Mouse (Mus musculus): Measurements from ENCODE around the gene Adarb2. TPM values are rescaled to one million over a fixed set of nuclear protein-coding genes. Genes with fewer than 3 reads are reported as not detected.
A peak's percentile ranks its signal among the peaks of the same experiment; 100 is the strongest.

Gene Adarb2
- polyA plus RNA-seq, 1 experiment: not detected

DNA sequence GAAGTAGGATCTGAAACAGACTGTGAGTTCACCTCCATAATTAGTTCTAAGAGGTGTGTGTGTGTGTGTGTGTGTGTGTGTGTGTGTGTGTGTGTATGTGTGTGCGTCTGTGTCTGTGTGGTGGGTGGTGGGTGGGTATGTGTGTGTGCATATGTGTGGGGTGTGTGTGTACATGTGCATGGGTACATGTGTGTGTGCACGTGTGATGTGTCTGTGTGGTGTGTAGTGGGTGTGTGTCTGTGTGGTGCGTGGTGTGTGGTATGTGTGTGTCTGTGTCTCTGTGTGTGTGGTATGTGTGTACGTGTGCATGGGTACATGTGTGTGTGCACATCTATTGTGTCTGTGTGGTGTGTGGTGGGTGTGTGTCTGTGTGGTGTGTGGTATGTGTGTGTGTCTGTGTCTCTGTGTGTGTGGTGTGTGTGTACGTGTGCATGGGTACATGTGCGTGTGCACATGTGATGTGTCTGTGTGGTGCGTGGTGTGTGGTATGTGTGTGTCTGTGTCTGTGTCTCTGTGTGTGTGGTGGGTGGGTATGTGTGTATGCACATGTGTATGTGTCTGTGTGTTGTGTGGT is 567.1 kb downstream of the Adarb2 start:
- WGBS: 98% methylated on average over 7 of the region's 7 CpGs
- H3K4me3 ChIP-seq (ENCODE audit: insufficient read depth, low read depth, low read length): no peak overlapping the region
- no peaks in the 10 kb centered on the region for H3K4me1 ChIP-seq (ENCODE audit: control insufficient read depth, insufficient read depth, low read length)
- TF ChIP-seq POLR2A (IDR thresholded peaks at IDR 0.05; ENCODE audit: insufficient read depth, low read depth, low read length): no peak
- no peak overlapping the region for H3K27ac ChIP-seq (ENCODE audit: insufficient read depth, low read depth, low read length)

DNA sequence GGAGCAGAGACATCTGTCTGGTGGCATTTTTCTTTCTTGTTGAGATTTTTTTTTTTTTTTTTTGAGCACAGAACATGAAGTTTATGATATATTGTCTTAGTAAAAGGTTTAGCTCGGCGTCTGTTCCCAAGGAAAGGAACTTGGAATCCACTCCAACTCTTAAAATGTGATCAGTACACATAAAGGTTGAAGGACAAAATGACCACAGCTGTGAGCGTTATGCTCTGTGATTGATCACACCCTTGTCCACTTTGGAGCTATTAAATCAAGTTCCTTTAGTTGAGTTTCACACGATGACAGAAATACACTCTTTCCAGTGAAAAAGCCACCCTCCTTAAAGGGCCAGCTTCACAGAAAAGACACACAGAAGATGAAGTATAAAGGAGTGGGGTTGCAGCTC is 568.0 kb downstream of the Adarb2 start:
- Histone ChIP-seq H3K4me1 (ENCODE audit: control insufficient read depth, insufficient read depth, low read length) (no peaks in the 10 kb centered on the region), H3K27ac (ENCODE audit: insufficient read depth, low read depth, low read length) (no peak overlapping the region), H3K4me3 (ENCODE audit: insufficient read depth, low read depth, low read length) (no peak overlapping the region)
- 80% methylated on average over 4 of the region's 4 CpGs for WGBS
- no peak for TF ChIP-seq POLR2A (IDR thresholded peaks at IDR 0.05; ENCODE audit: insufficient read depth, low read depth, low read length)
- no peak for TF ChIP-seq CTCF (IDR thresholded peaks at IDR 0.05; ENCODE audit: insufficient read depth, low read depth, low read length)

DNA sequence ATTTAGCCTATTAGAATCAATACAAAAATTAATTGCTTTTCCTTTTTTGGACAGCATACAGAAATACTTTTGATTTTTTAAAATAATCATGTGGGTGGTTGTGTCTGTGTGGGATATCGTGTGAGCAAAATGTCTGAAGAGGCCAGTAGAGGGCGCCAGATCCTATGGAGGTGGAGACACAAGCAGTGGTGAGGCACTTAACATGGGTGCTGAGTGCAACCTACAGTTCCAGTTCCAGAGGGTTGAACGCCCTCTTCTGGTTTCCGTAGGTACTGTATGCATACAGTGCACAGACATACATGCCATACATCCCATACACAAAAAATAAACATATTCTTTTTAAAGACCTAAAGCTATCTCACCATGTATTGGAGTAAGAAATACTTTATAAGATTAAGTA is 577.8 kb downstream of the Adarb2 start:
- H3K27ac ChIP-seq (ENCODE audit: insufficient read depth, low read depth, low read length): no peak overlapping the region
- peaks cover 4% of the 10 kb centered on the region; the same call in 1 of the 2 replicates for H3K4me1 ChIP-seq (ENCODE audit: control insufficient read depth, insufficient read depth, low read length)
- 58% methylated on average over 4 of the region's 4 CpGs for WGBS
- H3K4me3 ChIP-seq (ENCODE audit: insufficient read depth, low read depth, low read length): no peak overlapping the region
- TF ChIP-seq CTCF (IDR thresholded peaks at IDR 0.05; ENCODE audit: insufficient read depth, low read depth, low read length): no peak
- TF ChIP-seq POLR2A (IDR thresholded peaks at IDR 0.05; ENCODE audit: insufficient read depth, low read depth, low read length): no peak

DNA sequence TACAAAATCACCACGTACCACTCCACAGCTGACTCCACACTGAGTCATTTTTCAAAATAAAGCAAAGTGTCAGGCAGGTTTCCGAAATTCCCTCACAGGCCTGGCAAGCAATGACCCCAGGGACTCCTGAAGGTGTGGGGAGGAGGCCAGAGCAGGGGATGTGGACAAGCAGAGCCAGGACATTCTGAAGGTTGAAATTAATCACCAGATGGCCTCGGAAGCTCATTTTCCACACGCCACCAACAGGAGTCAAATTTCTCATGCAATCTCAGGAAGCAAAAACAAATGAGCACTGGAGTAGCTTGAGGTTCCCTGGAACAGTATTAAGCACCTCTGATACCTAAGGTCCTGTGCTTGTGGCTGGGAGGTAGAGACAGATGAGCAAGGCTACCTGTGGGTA is 580.0 kb downstream of the Adarb2 start:
- Histone ChIP-seq H3K4me1 (ENCODE audit: control insufficient read depth, insufficient read depth, low read length) (peaks cover 4% of the 10 kb centered on the region; the same call in 1 of the 2 replicates), H3K27ac (ENCODE audit: insufficient read depth, low read depth, low read length) (no peak overlapping the region), H3K4me3 (ENCODE audit: insufficient read depth, low read depth, low read length) (no peak overlapping the region)
- TF ChIP-seq POLR2A (IDR thresholded peaks at IDR 0.05; ENCODE audit: insufficient read depth, low read depth, low read length): no peak
- no peak for TF ChIP-seq CTCF (IDR thresholded peaks at IDR 0.05; ENCODE audit: insufficient read depth, low read depth, low read length)
- 59% methylated on average over 4 of the region's 4 CpGs for WGBS

DNA sequence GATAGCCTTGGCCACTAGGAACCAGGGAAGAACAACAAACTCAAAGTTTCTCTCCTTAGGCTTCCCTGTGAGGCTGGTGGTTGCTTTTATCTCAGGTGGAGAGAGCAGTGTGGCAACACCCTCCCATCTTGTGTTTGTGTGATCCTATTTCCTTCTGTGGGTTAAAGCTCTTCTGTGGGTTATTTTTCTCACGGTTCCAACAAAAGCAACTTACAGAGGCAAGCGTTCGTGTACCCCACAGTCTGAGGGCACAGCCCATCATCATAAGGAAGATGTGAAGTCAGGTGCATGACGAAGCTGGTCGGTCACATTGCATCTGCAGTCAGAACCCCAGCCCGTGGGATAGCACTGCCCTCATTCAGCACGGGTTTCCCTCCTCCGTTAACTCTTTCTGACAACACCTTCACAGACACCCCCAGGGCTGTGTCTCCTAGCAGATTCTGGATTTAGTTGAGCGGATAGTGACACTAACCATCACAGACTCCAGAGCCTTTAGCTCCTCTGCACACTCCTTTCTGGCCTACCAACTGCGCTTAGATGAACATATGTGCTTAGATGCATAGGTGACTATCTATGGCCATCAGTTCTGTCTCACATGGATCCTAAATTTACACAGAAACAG is 581.1 kb downstream of the Adarb2 start:
- Histone ChIP-seq H3K27ac (ENCODE audit: insufficient read depth, low read depth, low read length) (no peak overlapping the region), H3K4me3 (ENCODE audit: insufficient read depth, low read depth, low read length) (no peak overlapping the region), H3K4me1 (ENCODE audit: control insufficient read depth, insufficient read depth, low read length) (peaks cover 4% of the 10 kb centered on the region; the same call in 1 of the 2 replicates)
- WGBS: 88% methylated on average over 10 of the region's 10 CpGs
- TF ChIP-seq POLR2A (IDR thresholded peaks at IDR 0.05; ENCODE audit: insufficient read depth, low read depth, low read length): no peak

DNA sequence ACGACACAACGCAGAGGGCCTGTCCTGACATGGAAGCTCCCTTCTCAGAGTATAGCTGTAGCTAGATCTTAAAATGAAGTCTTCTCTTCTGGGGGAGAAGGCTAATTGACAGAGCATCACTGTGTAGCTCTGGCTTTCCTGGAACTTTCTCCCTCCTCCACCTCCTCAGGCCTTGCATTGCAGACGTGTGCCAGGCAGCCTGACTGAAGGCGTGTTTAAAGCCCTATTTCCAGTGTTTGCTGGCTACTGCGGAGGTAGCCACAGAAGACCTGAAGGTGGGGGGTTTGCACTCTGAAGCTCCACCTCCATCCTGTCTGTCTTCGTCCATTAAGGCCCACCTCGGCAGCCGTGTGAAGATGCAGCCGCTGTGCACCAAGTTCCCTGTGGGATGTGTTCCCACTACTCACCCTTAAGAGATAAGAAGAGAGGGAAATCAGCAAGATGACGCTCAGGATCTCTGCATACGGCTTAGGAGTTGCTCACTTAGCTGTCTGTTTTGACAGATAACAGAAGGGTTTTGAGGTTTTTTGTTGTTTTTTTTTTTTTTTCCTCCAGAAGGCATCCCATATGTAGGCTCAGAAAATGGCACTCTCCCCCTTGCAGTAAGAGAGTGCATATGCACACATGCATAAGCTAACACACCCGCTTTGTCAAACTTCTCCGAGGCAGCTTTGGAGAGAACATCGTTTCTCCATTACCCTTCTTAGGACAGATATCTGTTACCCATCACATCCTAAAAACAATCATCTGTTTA is 581.8 kb downstream of the Adarb2 start:
- 88% methylated on average over 14 of the region's 14 CpGs for WGBS
- TF ChIP-seq POLR2A (IDR thresholded peaks at IDR 0.05; ENCODE audit: insufficient read depth, low read depth, low read length) (no peak), CTCF (IDR thresholded peaks at IDR 0.05; ENCODE audit: insufficient read depth, low read depth, low read length) (no peak)
- Histone ChIP-seq H3K4me1 (ENCODE audit: control insufficient read depth, insufficient read depth, low read length) (peaks cover 4% of the 10 kb centered on the region; the same call in 1 of the 2 replicates), H3K4me3 (ENCODE audit: insufficient read depth, low read depth, low read length) (no peak overlapping the region), H3K27ac (ENCODE audit: insufficient read depth, low read depth, low read length) (no peak overlapping the region)

DNA sequence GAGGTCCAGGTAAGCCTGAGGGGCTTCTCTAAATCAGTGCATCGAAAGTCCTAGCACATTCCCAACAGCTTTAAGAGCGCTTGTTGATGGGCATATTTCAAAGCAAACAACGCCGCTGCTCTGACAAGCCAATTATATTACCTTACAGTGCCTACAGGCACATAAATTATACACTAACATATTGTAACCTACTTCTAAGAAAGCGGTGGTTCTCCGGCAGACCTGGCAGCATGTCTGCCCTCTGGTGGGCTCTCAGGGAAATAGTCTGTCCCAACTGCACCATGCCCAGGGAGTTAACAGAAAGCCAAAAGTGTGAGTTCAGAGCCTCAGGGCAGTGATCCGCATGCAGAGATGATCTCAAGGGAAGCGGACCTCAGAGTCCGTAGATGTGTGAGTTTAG is 582.5 kb downstream of the Adarb2 start:
- TF ChIP-seq POLR2A (IDR thresholded peaks at IDR 0.05; ENCODE audit: insufficient read depth, low read depth, low read length) (no peak), CTCF (IDR thresholded peaks at IDR 0.05; ENCODE audit: insufficient read depth, low read depth, low read length) (peak; percentile 66; the same call in 1 of the 2 replicates)
- WGBS: 31% methylated on average over 9 of the region's 9 CpGs
- H3K4me1 ChIP-seq (ENCODE audit: control insufficient read depth, insufficient read depth, low read length): peaks cover 4% of the 10 kb centered on the region; the same call in 1 of the 2 replicates
- H3K4me3 ChIP-seq (ENCODE audit: insufficient read depth, low read depth, low read length): no peak overlapping the region
- no peak overlapping the region for H3K27ac ChIP-seq (ENCODE audit: insufficient read depth, low read depth, low read length)

DNA sequence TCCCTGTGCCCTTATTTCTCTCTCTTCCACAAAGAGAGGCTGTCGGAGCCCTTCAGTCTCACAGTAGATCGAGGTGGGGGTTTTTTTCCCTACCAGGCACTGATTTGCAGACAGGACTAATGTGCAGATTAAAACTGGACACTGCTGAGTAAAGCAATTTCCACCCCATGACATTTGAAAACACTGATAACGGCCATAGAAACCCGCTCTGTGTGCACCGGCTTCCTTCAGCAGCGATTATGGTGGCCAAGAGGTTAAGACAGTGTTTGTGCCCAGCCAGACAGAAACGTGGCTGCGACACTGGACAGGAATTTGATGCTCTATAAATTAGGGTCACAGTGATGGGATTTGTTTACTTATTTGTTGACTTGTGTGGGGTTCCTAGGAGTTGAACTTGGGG is 590.6 kb downstream of the Adarb2 start:
- TF ChIP-seq POLR2A (IDR thresholded peaks at IDR 0.05; ENCODE audit: insufficient read depth, low read depth, low read length) (no peak), CTCF (IDR thresholded peaks at IDR 0.05; ENCODE audit: insufficient read depth, low read depth, low read length) (no peak)
- Histone ChIP-seq H3K4me3 (ENCODE audit: insufficient read depth, low read depth, low read length) (no peak overlapping the region), H3K27ac (ENCODE audit: insufficient read depth, low read depth, low read length) (no peak overlapping the region), H3K4me1 (ENCODE audit: control insufficient read depth, insufficient read depth, low read length) (no peaks in the 10 kb centered on the region)
- 66% methylated on average over 8 of the region's 8 CpGs for WGBS

DNA sequence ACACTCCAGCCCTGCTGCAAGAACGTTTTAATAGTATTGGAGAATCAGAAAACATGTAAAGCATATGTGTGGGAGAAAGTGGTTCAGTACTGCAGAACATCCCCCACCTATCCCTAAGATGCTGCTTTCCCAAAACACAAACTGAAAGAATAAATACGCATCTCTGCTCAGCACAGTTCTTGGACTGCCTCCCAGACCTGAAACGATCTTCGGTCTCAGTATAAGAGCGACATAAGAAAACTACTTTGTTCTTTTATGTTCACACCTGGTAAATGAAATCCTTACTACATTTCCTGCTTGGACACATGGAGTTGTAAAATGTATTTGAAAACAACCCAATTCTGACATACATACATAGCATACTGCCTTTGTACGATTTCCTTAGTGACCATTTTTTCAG is 597.9 kb downstream of the Adarb2 start:
- H3K27ac ChIP-seq (ENCODE audit: insufficient read depth, low read depth, low read length): no peak overlapping the region
- TF ChIP-seq CTCF (IDR thresholded peaks at IDR 0.05; ENCODE audit: insufficient read depth, low read depth, low read length): no peak
- no peak for TF ChIP-seq POLR2A (IDR thresholded peaks at IDR 0.05; ENCODE audit: insufficient read depth, low read depth, low read length)
- no peak overlapping the region for H3K4me3 ChIP-seq (ENCODE audit: insufficient read depth, low read depth, low read length)
- H3K4me1 ChIP-seq (ENCODE audit: control insufficient read depth, insufficient read depth, low read length): no peaks in the 10 kb centered on the region
- 41% methylated on average over 6 of the region's 6 CpGs for WGBS

Data from olfactory bulb, adult 2 months (tissue).